Mouse (Mus musculus): ENCODE results near the gene Psmb9.

The Psmb9 gene

GRCm38 (mm10) chr17:34138655-34139054 is 48.9 kb downstream of the Psmb9 start:
- DNase-seq (ENCODE audit: low spot score in 2 of 2) = no peak

- no peak for DNase-seq (ENCODE audit: low spot score in 2 of 2)
Measured at GRCm38 (mm10) chr17:34137601-34138000, 50.0 kb downstream of the Psmb9 start.

GRCm38 (mm10) chr17:34135297-34136224 is 52.0 kb downstream of the Psmb9 start:
- peak; percentile 96 to 97 for DNase-seq (ENCODE audit: low spot score in 2 of 2)

- DNase-seq (ENCODE audit: low spot score in 2 of 2) = no peak
Measured at GRCm38 (mm10) chr17:34134451-34134850, 53.1 kb downstream of the Psmb9 start.

- DNase-seq (ENCODE audit: low spot score in 2 of 2) = no peak
Measured at GRCm38 (mm10) chr17:34133289-34133688, 54.3 kb downstream of the Psmb9 start.

All from frontal cortex, postnatal 10 days (tissue).